Mouse (Mus musculus): ENCODE results near the gene Gm49450.

DNA sequence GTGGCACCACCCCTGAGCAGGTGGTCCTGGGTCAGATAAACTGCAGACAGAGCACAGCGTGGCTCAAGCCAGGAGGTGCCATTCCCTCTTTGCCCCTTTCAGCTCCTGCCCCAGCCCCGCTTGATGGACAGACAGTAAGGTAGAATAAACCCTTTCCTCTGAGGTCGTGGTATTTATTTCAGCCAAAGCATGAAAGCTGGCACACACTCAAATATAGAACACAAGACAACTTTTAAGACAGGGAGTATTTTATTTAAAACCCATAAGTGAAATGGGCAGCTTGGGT, 3.8 kb downstream of the Gm49450 start:
- TF ChIP-seq POLR2A (IDR thresholded peaks at IDR 0.05; ENCODE audit: control insufficient read depth, extremely low read depth, insufficient read depth, low read length, poor library complexity) (no peak), CTCF (IDR thresholded peaks at IDR 0.05; ENCODE audit: borderline replicate concordance, control insufficient read depth, extremely low read depth, insufficient read depth, low read length, poor library complexity) (no peak)
